Mouse (Mus musculus) c-Kit-positive CD71-negative TER-119-negative erythroid progenitor cells, embryonic 14.5 days (primary cell): Measurements from ENCODE around the gene Stox2.

ENCODE experiments used
- DNase-seq: peaks from one replicate; pipeline ENCODE4 v3.0.0-alpha.2; 2013; ENCODE audit warnings: low read depth

The Stox2 gene

DNA sequence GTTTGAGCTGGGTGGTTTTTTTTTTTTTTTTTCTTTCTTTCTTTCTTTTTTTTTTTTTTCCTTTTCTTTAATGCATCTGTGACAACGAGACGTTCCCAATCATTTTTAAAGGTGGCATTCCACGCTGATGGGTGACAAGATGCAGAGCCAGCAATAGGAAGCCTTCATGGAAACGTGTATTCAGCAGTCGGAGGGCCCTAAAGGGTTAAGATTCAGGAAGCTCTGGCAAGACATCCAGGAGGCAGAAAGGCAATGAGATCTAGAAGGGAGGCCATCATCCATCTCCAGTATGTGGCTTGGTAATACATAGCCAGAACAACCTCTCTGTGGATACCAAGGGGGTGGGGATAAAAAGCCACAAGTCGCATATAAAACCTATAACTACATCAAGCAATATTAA is 156.5 kb downstream of the Stox2 start:
- DNase-seq, result no peak

GRCm38 (mm10) chr8:47288866-47289541 is 157.2 kb downstream of the Stox2 start:
- no peak for DNase-seq

- no peak for DNase-seq
These were observed 157.9 kb downstream of the Stox2 start for GRCm38 (mm10) chr8:47288131-47288865.

DNA sequence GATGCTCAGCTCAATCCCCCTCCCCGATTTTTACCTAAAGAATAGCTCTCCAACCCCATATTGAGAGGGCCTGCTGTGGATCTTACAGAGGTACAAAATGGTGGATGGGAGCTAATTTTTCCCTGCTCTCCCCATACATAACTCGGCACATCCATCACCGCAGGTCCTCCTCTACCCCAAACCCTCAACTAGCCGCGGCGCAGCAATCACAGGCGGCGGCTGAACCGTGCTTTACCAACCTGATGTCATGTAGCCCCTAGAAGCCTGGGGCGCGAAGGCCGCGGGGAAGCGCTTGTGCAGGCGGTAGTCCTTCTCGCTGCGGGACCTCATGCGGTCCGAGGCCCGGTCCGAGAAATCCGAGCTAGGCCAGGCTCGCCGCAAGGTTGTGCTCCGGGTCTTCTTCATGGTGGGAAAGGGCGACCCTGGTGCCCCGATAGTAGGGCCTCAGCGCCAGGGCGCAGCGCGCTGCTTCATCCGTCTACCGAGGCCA is 158.5 kb downstream of the Stox2 start:
- DNase-seq, result no peak

- DNase-seq, result no peak
These were observed 159.0 kb downstream of the Stox2 start for GRCm38 (mm10) chr8:47287201-47287621.

- DNase-seq, result no peak
These were observed 160.0 kb downstream of the Stox2 start for GRCm38 (mm10) chr8:47286081-47286700.

- no peak for DNase-seq
These were observed 160.7 kb downstream of the Stox2 start for GRCm38 (mm10) chr8:47285435-47285834.

GRCm38 (mm10) chr8:47284329-47285326 is 161.5 kb downstream of the Stox2 start:
- no peak for DNase-seq

DNA sequence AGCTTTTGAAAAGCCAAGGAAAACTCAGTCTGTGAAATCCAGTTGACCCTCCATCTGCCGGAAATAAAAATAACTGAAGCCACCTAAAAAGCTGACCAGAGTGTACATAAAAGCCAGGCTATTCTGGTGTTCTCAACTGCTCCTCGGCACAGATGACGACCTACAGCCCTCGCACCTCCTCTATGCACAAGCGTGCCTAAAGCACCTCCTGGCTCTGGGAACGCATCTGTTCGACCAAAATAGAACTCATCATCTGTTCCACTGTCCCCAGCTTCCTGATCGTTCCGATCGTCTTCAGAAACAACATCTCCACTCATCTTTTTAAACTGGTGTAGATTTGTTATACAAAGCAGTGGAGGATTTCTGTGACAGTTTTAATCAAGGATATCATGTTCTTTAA is 166.3 kb downstream of the Stox2 start:
- no peak for DNase-seq

GRCm38 (mm10) chr8:47278211-47278610 is 168.0 kb downstream of the Stox2 start:
- DNase-seq, result no peak

- no peak for DNase-seq
These were observed 177.2 kb downstream of the Stox2 start for GRCm38 (mm10) chr8:47268931-47269330.

GRCm38 (mm10) chr8:47268062-47268822 is 177.9 kb downstream of the Stox2 start:
- DNase-seq, result no peak

DNA sequence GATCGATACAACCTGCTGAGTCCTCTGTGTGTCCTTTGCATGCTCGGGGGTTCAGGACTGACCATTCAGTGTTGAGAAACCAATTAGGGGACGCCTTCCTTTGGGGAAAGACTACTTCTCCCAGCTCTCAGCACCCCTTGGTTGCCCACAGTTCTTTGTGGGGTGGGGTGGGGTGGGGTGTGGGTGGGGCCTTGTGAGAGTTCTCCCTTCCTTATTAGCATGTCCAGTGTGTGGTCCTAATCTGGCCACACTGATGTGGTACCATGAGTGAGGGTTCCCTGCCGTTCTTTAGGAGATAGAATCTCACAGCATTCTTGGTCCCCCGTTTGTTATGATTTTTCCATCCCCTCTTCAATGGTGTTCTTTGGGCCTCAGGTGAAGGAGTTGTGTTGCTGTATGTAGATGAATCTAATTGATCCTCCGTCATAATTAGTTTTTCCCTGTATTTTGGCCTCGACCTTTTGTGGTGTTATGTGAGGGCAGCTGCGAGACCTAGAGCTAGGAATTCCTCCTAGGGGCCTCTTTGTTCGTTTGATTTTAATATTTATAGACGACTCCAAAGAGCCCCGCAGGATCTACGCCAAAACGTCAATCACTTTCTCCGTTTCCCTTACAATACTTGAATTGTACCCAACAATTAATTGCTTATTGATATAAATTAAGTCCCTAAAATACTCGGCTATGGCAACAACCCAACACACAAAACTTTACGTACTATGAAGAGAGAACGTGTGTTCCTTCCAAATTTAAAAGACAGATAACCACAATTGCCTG is 182.9 kb downstream of the Stox2 start:
- no peak for DNase-seq

GRCm38 (mm10) chr8:47260751-47261474 is 185.2 kb downstream of the Stox2 start:
- DNase-seq, result no peak

DNA sequence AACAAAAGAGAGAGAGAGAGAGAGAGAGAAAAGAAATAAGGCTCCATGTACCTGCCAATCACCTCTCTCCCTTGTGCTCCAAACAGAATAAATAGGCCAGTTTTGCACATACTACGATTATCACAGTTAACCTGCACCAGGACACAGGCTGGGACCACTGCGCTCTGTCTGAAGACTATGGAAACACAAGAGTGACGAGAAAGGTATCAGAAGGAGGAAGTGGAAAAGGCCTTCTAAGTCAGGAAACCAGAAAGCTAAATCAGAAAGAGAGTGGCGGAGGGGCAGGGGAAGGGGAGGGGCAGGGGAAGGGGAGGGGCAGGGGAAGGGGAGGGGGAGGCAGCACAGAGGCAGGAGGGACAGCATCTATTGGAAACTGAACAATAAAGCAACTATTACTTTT is 195.3 kb downstream of the Stox2 start:
- DNase-seq, result no peak

GRCm38 (mm10) chr8:47245116-47245515 is 201.0 kb downstream of the Stox2 start:
- no peak for DNase-seq

GRCm38 (mm10) chr8:47244202-47244601 is 202.0 kb downstream of the Stox2 start:
- DNase-seq, result no peak

GRCm38 (mm10) chr8:47243631-47244030 is 202.5 kb downstream of the Stox2 start:
- DNase-seq, result no peak

GRCm38 (mm10) chr8:47243016-47243630 is 203.0 kb downstream of the Stox2 start:
- DNase-seq, result no peak
